Mouse (Mus musculus) thymus, postnatal 36 days (tissue): ENCODE data around the gene Icam4.
"Not testable (repeated sequence)": the region's sequence is repeated elsewhere in the genome, so short reads cannot be mapped to it uniquely, and the experiment has no call there.

ENCODE experiments used
- DNase-seq, 2 experiments: peaks; one replicate each; pipeline ENCODE4 v3.0.0; 2022; ENCODE audit warnings: mixed read lengths in 2 of 2

Icam4 gene

GRCm38 (mm10) chr9:21036161-21036560 lies 7.0 kb downstream of the Icam4 start:
- DNase-seq = no peak

- no peak for DNase-seq
These were observed 7.5 kb downstream of the Icam4 start for GRCm38 (mm10) chr9:21036666-21037065.

- DNase-seq = no peak
These were observed 8.3 kb downstream of the Icam4 start for GRCm38 (mm10) chr9:21037481-21037891.

- no peak for DNase-seq
These were observed 10.6 kb downstream of the Icam4 start for GRCm38 (mm10) chr9:21039779-21040178.

GRCm38 (mm10) chr9:21041308-21041707 lies 12.1 kb downstream of the Icam4 start:
- no peak for DNase-seq

GRCm38 (mm10) chr9:21043563-21043962 lies 14.4 kb downstream of the Icam4 start:
- no peak for DNase-seq

GRCm38 (mm10) chr9:21044785-21045184 lies 15.6 kb downstream of the Icam4 start:
- not testable (repeated sequence) for DNase-seq

GRCm38 (mm10) chr9:21045235-21045634 lies 16.1 kb downstream of the Icam4 start:
- DNase-seq = no peak

- DNase-seq = no peak
These were observed 22.4 kb downstream of the Icam4 start for GRCm38 (mm10) chr9:21051578-21051977.

- DNase-seq = no peak
These were observed 33.8 kb downstream of the Icam4 start for GRCm38 (mm10) chr9:21062928-21063327.

GRCm38 (mm10) chr9:21067006-21067684 lies 38.0 kb downstream of the Icam4 start, which contains the start of gene Zglp1:
Zglp1 (minus strand) TSS chr9:21067093.
- DNase-seq = no peak

- no peak for DNase-seq
These were observed 43.5 kb downstream of the Icam4 start for GRCm38 (mm10) chr9:21072641-21073040.

GRCm38 (mm10) chr9:21073044-21073840 lies 44.1 kb downstream of the Icam4 start, which contains the start of the genes Gm49373 and Fdx1l:
Gm49373 (minus strand) TSS chr9:21073096.
Fdx1l (minus strand) TSS chr9:21073614.
- peak; percentile 78 to 83 for DNase-seq

GRCm38 (mm10) chr9:21074173-21074572 lies 45.0 kb downstream of the Icam4 start:
- no peak for DNase-seq

- no peak for DNase-seq
These were observed 46.5 kb downstream of the Icam4 start for GRCm38 (mm10) chr9:21075625-21076024.
